Comparison of ENCODE assay signal across 8 mouse cellular contexts in the genomic region with DNA sequence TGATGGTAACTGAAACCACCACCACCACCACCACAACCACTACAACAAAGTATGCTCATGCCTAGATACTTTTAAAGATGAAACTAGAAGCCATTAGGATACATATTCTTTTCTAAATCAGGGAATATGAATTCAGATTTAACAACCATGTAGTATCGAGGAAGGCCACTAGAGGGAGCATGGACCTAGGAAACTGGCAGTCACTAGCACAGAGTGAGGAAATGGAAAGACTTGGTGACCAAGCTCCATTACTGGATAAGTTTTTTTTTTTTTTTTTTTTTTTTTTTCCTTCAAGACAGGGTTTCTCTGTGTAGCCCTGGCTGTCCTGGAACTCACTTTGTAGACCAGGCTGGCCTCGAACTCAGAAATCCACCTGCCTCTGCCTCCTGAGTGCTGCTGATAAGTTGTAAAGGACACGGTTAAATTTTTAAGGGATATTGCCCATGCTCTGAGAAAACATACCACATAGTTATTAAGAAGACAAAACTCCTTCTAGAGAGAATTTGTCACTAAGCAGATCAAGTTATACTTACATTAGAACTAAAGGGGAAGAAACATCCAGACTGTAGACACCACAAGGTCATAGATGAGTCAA. TPM values are rescaled to one million over a fixed set of nuclear protein-coding genes. Genes with fewer than 3 reads are reported as not detected.
DNase-seq lines count a peak whose midpoint lies in the region; ATAC-seq lines count a peak whose summit lies in the region.

No protein-coding gene starts in this region.

- peak; percentile 20 to 70 for DNase-seq in heart, adult 18-20 months
- DNase-seq in urinary bladder, postnatal 14 days (ENCODE audit: low spot score) = peak; percentile 43
- no peak for DNase-seq in urinary bladder, postnatal 4 days (ENCODE audit: low spot score in 2 of 2)
- peak; percentile 34 for DNase-seq in embryo, embryonic 11.5 days (ENCODE audit: low read depth, low spot score)
- DNase-seq in hindlimb bud, embryonic 11.5 days (ENCODE audit: extremely low spot score, low read depth, low spot score) = peak; percentile 31
- peak; percentile 36 for DNase-seq in lung, postnatal 25 days (ENCODE audit: low spot score)

- H3K4me2 ChIP-seq in heart, embryonic 11.5 days = no peak overlapping the region

- no peaks in the 10 kb centered on the region for H3K9me3 ChIP-seq in heart, embryonic 11.5 days (replicated peaks; ENCODE audit: control insufficient read depth, low read length)

- no peaks in the 10 kb centered on the region for H3K4me1 ChIP-seq in heart, embryonic 11.5 days (ENCODE audit: control insufficient read depth, insufficient read depth, low read length)

- 48% methylated on average over 3 of the region's 3 CpGs for WGBS in heart, embryonic 11.5 days (ENCODE audit: insufficient replicate concordance)

- no peak overlapping the region for H3K4me3 ChIP-seq in heart, embryonic 11.5 days (ENCODE audit: low read depth, low read length)

- H3K9ac ChIP-seq in heart, embryonic 11.5 days (ENCODE audit: low read depth, low read length) = no peak overlapping the region

- no peak overlapping the region for H3K27ac ChIP-seq in heart, embryonic 11.5 days (ENCODE audit: low read depth, low read length)

- no peak for ATAC-seq in heart, embryonic 11.5 days (replicated peaks; ENCODE audit: insufficient number of reproducible peaks, low FRiP score, low TSS enrichment)
- ATAC-seq in erythroid progenitor cell, adult 5-6 weeks (replicated peaks; ENCODE audit: low FRiP score, poor library complexity, severe bottlenecking) = no peak

- H3K36me3 ChIP-seq in heart, embryonic 11.5 days (ENCODE audit: control insufficient read depth, insufficient read depth, low read length) = no peaks in the 10 kb centered on the region

- no peaks in the 10 kb centered on the region for H3K27me3 ChIP-seq in heart, embryonic 11.5 days (ENCODE audit: control insufficient read depth, insufficient read depth, low read length)

RNA-seq across cellular contexts. Expression of a gene that starts 12.7 kb away (rescaled TPM):
- 100 to 1,000 TPM in 1 of 2 experiments, not detected in 1; 120 TPM for total RNA-seq in heart, adult 18-20 months (2021)
- not detected in 2 replicates for polyA plus RNA-seq in heart, embryonic 11.5 days (2014; fragmentation: Nextera tagmentation; extraction: Ambion mirVana)
- not detected in 2 replicates for total RNA-seq in erythroid progenitor cell, adult 5-6 weeks (2015; ENCODE audit: low replicate concordance)
- total RNA-seq in erythroid progenitor cell, adult 5-6 weeks (2017; ENCODE audit: low replicate concordance) = not detected in 2 replicates

RNA-seq across cellular contexts. Expression of a gene that starts 14.4 kb away (rescaled TPM):
- total RNA-seq in heart, adult 18-20 months (2021) = 10 to 100 TPM in 1 of 2 experiments, 1 to 10 TPM in 1; 9.9 to 10.1 TPM
- polyA plus RNA-seq in heart, embryonic 11.5 days (2014; fragmentation: Nextera tagmentation; extraction: Ambion mirVana) = 82.6 and 82.9 TPM in 2 replicates
- total RNA-seq in erythroid progenitor cell, adult 5-6 weeks (2015; ENCODE audit: low replicate concordance) = not detected in 2 replicates
- total RNA-seq in erythroid progenitor cell, adult 5-6 weeks (2017; ENCODE audit: low replicate concordance) = not detected in 2 replicates

RNA-seq across cellular contexts. Expression of a gene that starts 49.4 kb away (rescaled TPM):
- 1 to 10 TPM in 1 of 2 experiments, under 1 TPM in 1; 0.87 to 1.6 TPM for total RNA-seq in heart, adult 18-20 months (2021)
- polyA plus RNA-seq in heart, embryonic 11.5 days (2014; fragmentation: Nextera tagmentation; extraction: Ambion mirVana) = 4.0 and 4.3 TPM in 2 replicates
- total RNA-seq in erythroid progenitor cell, adult 5-6 weeks (2015; ENCODE audit: low replicate concordance) = 1.1 and 13.8 TPM in 2 replicates
- 1.2 and 2.2 TPM in 2 replicates for total RNA-seq in erythroid progenitor cell, adult 5-6 weeks (2017; ENCODE audit: low replicate concordance)

Comparison
In these comparisons a context has a peak if more than half of its experiments do, and no peak if none do; other contexts are left out.
1. DNase-seq: peak in heart, adult 18-20 months (2 of 2), urinary bladder, postnatal 14 days (single experiment), embryo, embryonic 11.5 days (single experiment), hindlimb bud, embryonic 11.5 days (single experiment) and lung, postnatal 25 days (single experiment); none in urinary bladder, postnatal 4 days (0 of 2).
2. RNA of a gene that starts 14.4 kb away (total RNA-seq): 9.9 to 10.1 TPM in heart, adult 18-20 months; not detected in erythroid progenitor cell, adult 5-6 weeks; every median in the first group is over 10 times any median in the second.